Mouse (Mus musculus) erythroblast, embryonic 14.5 days (primary cell): ENCODE measurements around the gene Cyp24a1. TPM values are rescaled to one million over a fixed set of nuclear protein-coding genes. Genes with fewer than 3 reads are reported as not detected.

Source experiments
- H3K27me3 ChIP-seq: 2 replicates; pipeline ENCODE4 v1.6.1; 2012; ENCODE audit warnings: inconsistent platforms; ENCODE audit not compliant: control insufficient read depth
- H3K36me3 ChIP-seq: 2 replicates; pipeline ENCODE4 v1.6.1; 2012; ENCODE audit warnings: mild to moderate bottlenecking, inconsistent platforms; ENCODE audit not compliant: control insufficient read depth
- H3K4me1 ChIP-seq: 2 replicates; pipeline ENCODE4 v1.6.1; 2012; ENCODE audit warnings: inconsistent platforms; ENCODE audit not compliant: control insufficient read depth
- H3K4me3 ChIP-seq: replicated peaks from 2 replicates; pipeline ENCODE3; 2012; ENCODE audit warnings: moderate library complexity, mild to moderate bottlenecking, inconsistent platforms
- H3K9me3 ChIP-seq: 2 replicates; pipeline ENCODE4 v1.6.1; 2012; ENCODE audit warnings: low read length, inconsistent platforms, mixed read lengths; ENCODE audit not compliant: control insufficient read depth
- GATA1 ChIP-seq: IDR thresholded peaks from 2 replicates; pipeline ENCODE4 v1.6.1; 2012; ENCODE audit warnings: low read length, inconsistent platforms, mixed read lengths
- TAL1 ChIP-seq: IDR thresholded peaks from 3 replicates; pipeline ENCODE4 v1.6.1; 2012; ENCODE audit warnings: low read length, inconsistent platforms, mixed read lengths
- polyA plus RNA-seq: library from polyadenylated mRNA; stranded (reverse); fragments of >175 nt; gene quantifications from 2 replicates; pipeline ENCODE4 v1.2.3, GENCODE M21; 2012

Cyp24a1 gene
- polyA plus RNA-seq, 1 experiment = not detected

GRCm38 (mm10) chr2:170450933-170451332, 46.0 kb downstream of the Cyp24a1 start:
- TF ChIP-seq TAL1 (no peak), GATA1 (no peak)
- H3K4me1 ChIP-seq = no peaks in the 10 kb centered on the region
- no peak overlapping the region for H3K4me3 ChIP-seq
- H3K27me3 ChIP-seq = no peaks in the 10 kb centered on the region
- no peaks in the 10 kb centered on the region for H3K36me3 ChIP-seq
- no peaks in the 10 kb centered on the region for H3K9me3 ChIP-seq

DNA sequence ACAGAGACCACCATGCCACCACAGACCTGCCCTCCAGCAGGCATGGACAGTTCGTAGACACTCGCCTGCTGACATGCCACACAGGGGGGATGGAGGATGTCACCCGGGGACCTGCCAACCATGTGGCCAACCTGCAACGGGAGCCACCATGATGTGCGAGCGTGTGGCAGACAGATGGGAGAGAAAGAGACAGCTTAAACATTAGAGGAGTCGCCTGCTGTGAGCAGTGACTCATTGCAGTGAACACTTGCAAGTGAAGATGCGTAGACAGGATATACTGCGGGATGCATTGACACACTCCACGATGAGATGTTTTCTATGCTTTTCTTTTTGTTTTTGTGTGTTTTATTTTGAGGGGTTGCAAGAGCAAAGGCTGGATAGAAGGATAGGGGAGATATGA, 49.3 kb downstream of the Cyp24a1 start:
- no peaks in the 10 kb centered on the region for H3K27me3 ChIP-seq
- H3K36me3 ChIP-seq = no peaks in the 10 kb centered on the region
- H3K4me3 ChIP-seq = no peak overlapping the region
- H3K4me1 ChIP-seq = no peaks in the 10 kb centered on the region
- TF ChIP-seq TAL1 (no peak), GATA1 (no peak)
- H3K9me3 ChIP-seq = no peaks in the 10 kb centered on the region

- TF ChIP-seq TAL1 = no peak
- no peaks in the 10 kb centered on the region for H3K27me3 ChIP-seq
- no peaks in the 10 kb centered on the region for H3K9me3 ChIP-seq
- H3K4me3 ChIP-seq = no peak overlapping the region
- H3K4me1 ChIP-seq = no peaks in the 10 kb centered on the region
- H3K36me3 ChIP-seq = no peaks in the 10 kb centered on the region
Observed at GRCm38 (mm10) chr2:170446843-170447383, 50.0 kb downstream of the Cyp24a1 start.

GRCm38 (mm10) chr2:170445861-170446260, 51.1 kb downstream of the Cyp24a1 start:
- Histone ChIP-seq H3K4me1 (no peaks in the 10 kb centered on the region), H3K9me3 (no peaks in the 10 kb centered on the region), H3K36me3 (no peaks in the 10 kb centered on the region), H3K27me3 (no peaks in the 10 kb centered on the region), H3K4me3 (no peak overlapping the region)
- no peak for TF ChIP-seq TAL1
- TF ChIP-seq GATA1 = no peak

GRCm38 (mm10) chr2:170442535-170442934, 54.4 kb downstream of the Cyp24a1 start:
- no peaks in the 10 kb centered on the region for H3K9me3 ChIP-seq

DNA sequence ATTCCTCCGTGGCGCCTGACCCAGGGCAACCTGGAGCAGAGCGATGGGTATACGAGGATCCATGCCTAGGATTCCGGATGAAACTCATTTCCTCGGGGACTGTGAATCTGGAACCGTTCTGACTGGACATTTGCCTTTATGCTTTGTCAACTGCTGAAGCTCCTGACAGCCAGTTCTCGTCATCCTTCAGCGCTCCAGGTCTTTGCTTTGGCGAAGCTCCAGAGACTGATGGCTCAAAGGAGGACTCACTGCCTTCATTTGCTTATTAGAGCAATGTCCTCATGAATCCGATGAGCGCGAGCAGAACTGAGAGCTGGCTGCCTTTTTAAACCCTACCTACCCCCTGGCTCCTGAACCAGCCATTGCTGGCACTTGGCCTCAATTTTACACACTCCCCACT, 58.2 kb downstream of the Cyp24a1 start:
- Histone ChIP-seq H3K36me3 (no peaks in the 10 kb centered on the region), H3K4me1 (no peaks in the 10 kb centered on the region), H3K27me3 (no peaks in the 10 kb centered on the region), H3K4me3 (no peak overlapping the region), H3K9me3 (no peaks in the 10 kb centered on the region)
- TF ChIP-seq TAL1 = no peak
- no peak for TF ChIP-seq GATA1

More at GRCm38 (mm10) chr2:170442535-170442934, 54.4 kb downstream of the Cyp24a1 start:
- Histone ChIP-seq H3K36me3 (no peaks in the 10 kb centered on the region), H3K4me1 (no peaks in the 10 kb centered on the region), H3K27me3 (no peaks in the 10 kb centered on the region), H3K4me3 (no peak overlapping the region)
- TF ChIP-seq TAL1 (no peak), GATA1 (no peak)

- no peaks in the 10 kb centered on the region; the same call in 1 of the 2 replicates for H3K9me3 ChIP-seq
- no peak overlapping the region for H3K4me3 ChIP-seq
- TF ChIP-seq GATA1 = no peak
- no peak for TF ChIP-seq TAL1
- H3K36me3 ChIP-seq = no peaks in the 10 kb centered on the region
- no peaks in the 10 kb centered on the region for H3K4me1 ChIP-seq
- no peaks in the 10 kb centered on the region for H3K27me3 ChIP-seq
Observed at GRCm38 (mm10) chr2:170436204-170436603, 60.7 kb downstream of the Cyp24a1 start.

Other genes starting within 250 kb of the Cyp24a1 start
- gene Bcas1, start 69.3 kb downstream of the Cyp24a1 start, polyA plus RNA-seq = 0.04 and 0.11 TPM in 2 replicates
- 0.06 and 0.61 TPM in 2 replicates for gene Pfdn4, start 717 bp downstream of the Cyp24a1 start, polyA plus RNA-seq
- gene 4930470P17Rik, start 104.9 kb upstream of the Cyp24a1 start, polyA plus RNA-seq = 0.03 TPM in 1 of 2 replicates, not detected in the other
- not detected in 2 replicates for gene Dok5, start 234.7 kb upstream of the Cyp24a1 start, polyA plus RNA-seq